Mouse (Mus musculus) E14TG2a.4 (cell line): ENCODE results near the gene Afdn.
A peak's percentile ranks its signal among the peaks of the same experiment; 100 is the strongest.

Experiments used
- H3K27me3 ChIP-seq: 2 replicates; pipeline ENCODE4 v1.6.1; 2014; ENCODE audit warnings: low read length, control low read depth; ENCODE audit not compliant: insufficient read depth
- H3K36me3 ChIP-seq: 2 replicates; pipeline ENCODE4 v1.6.1; 2014; ENCODE audit warnings: low read length, control low read depth; ENCODE audit not compliant: insufficient read depth
- H3K4me1 ChIP-seq: replicated peaks from 2 replicates; pipeline ENCODE4 v1.6.1; 2014; ENCODE audit warnings: low read depth, low read length, control low read depth
- H3K4me3 ChIP-seq: replicated peaks from 2 replicates; pipeline ENCODE4 v1.5.1; 2014; ENCODE audit warnings: mild to moderate bottlenecking, low read length
- H3K9me3 ChIP-seq: 2 replicates; pipeline ENCODE4 v1.6.1; 2014; ENCODE audit warnings: low read length, control low read depth
- CTCF ChIP-seq: conservative IDR thresholded peaks from 2 replicates; pipeline ENCODE4 v1.5.1; 2014; ENCODE audit warnings: low read length
- NANOG ChIP-seq: IDR thresholded peaks from 2 replicates; pipeline ENCODE4 v1.6.1; 2014; ENCODE audit warnings: borderline replicate concordance, low read length, mixed read lengths
- POU5F1 ChIP-seq: IDR thresholded peaks from 2 replicates; pipeline ENCODE4 v1.6.1; 2014; ENCODE audit warnings: low read length, borderline replicate concordance

Gene Afdn

GRCm38 (mm10) chr17:13856429-13857090, 96.2 kb downstream of the Afdn start:
- 0 out of 2 replicates have a peak, but pooled peaks cover 5% of the 10 kb centered on the region for H3K9me3 ChIP-seq
- H3K4me3 ChIP-seq: no peak overlapping the region
- H3K36me3 ChIP-seq: peaks cover 86% of the 10 kb centered on the region
- TF ChIP-seq CTCF: no peak
- no peak for TF ChIP-seq NANOG
- TF ChIP-seq POU5F1: no peak
- H3K27me3 ChIP-seq: no peaks in the 10 kb centered on the region
- H3K4me1 ChIP-seq: peaks cover 19% of the 10 kb centered on the region

DNA sequence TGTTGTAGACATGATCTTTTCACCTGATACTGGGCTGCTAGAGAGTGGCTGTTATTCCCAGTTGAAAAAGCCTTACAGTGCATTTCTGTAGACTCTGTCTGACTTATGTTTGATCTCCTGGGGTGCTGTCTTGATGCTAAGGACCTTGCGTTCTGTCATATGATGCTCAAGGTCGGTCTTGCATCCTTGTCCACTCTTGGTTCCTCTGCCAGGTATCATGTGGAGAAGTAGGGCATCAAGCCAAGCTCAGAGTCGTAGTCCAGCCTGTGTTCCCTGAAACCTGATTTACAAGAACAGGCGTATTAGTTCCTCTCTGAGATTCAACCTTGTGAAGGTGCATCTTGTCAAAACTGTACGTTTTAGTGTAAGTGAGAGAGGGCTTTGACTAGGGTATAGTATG, 105.0 kb downstream of the Afdn start:
- Histone ChIP-seq H3K36me3 (peaks cover 71% of the 10 kb centered on the region), H3K27me3 (no peaks in the 10 kb centered on the region), H3K9me3 (no peaks in the 10 kb centered on the region), H3K4me1 (peaks cover 36% of the 10 kb centered on the region), H3K4me3 (no peak overlapping the region)
- TF ChIP-seq CTCF: no peak
- no peak for TF ChIP-seq NANOG
- TF ChIP-seq POU5F1: no peak

DNA sequence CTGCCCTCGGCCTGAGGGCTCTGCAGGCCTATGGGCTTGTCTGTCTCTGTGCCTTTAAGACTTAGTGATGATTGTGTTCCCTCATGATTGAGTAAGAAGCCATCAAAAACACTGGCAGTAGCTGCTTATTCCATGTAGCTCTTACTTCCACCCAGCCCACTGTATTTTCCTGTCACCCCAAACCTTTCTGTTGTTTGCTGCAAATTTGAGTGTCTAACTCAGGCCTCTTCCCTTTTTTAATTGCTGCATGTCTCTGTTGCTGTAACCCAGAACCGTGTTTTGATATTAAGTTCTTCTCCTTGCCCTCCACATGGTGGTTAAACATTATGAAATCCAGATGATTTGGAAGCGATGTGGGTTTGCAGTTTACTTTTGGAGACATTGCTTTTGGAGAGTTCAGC, 106.6 kb downstream of the Afdn start:
- Histone ChIP-seq H3K27me3 (no peaks in the 10 kb centered on the region), H3K4me3 (no peak overlapping the region), H3K36me3 (peaks cover 57% of the 10 kb centered on the region), H3K9me3 (no peaks in the 10 kb centered on the region), H3K4me1 (peaks cover 45% of the 10 kb centered on the region)
- no peak for TF ChIP-seq NANOG
- TF ChIP-seq CTCF: no peak
- TF ChIP-seq POU5F1: no peak

GRCm38 (mm10) chr17:13867475-13867874, 107.1 kb downstream of the Afdn start:
- H3K4me1 ChIP-seq: peaks cover 45% of the 10 kb centered on the region
- no peak overlapping the region for H3K4me3 ChIP-seq
- H3K36me3 ChIP-seq: peaks cover 53% of the 10 kb centered on the region
- H3K27me3 ChIP-seq: no peaks in the 10 kb centered on the region
- TF ChIP-seq POU5F1 (no peak), NANOG (no peak), CTCF (no peak)
- no peaks in the 10 kb centered on the region for H3K9me3 ChIP-seq

- Histone ChIP-seq H3K4me1 (peaks cover 57% of the 10 kb centered on the region), H3K36me3 (peaks cover 30% of the 10 kb centered on the region), H3K4me3 (0 out of 2 replicates have a peak overlapping the region, but pooled peaks have one; percentile 20), H3K27me3 (no peaks in the 10 kb centered on the region), H3K9me3 (no peaks in the 10 kb centered on the region)
- no peak for TF ChIP-seq NANOG
- TF ChIP-seq POU5F1: no peak
- no peak for TF ChIP-seq CTCF
Measured at GRCm38 (mm10) chr17:13870236-13870635, 109.9 kb downstream of the Afdn start.

GRCm38 (mm10) chr17:13874245-13874644, 113.9 kb downstream of the Afdn start:
- H3K4me1 ChIP-seq: peaks cover 33% of the 10 kb centered on the region
- TF ChIP-seq NANOG (no peak), CTCF (no peak)

GRCm38 (mm10) chr17:13877460-13877859, 117.1 kb downstream of the Afdn start:
- H3K27me3 ChIP-seq: no peaks in the 10 kb centered on the region
- H3K36me3 ChIP-seq: peaks cover 45% of the 10 kb centered on the region
- H3K4me1 ChIP-seq: peaks cover 22% of the 10 kb centered on the region
- TF ChIP-seq NANOG (no peak), POU5F1 (no peak), CTCF (no peak)
- no peaks in the 10 kb centered on the region for H3K9me3 ChIP-seq
- no peak overlapping the region for H3K4me3 ChIP-seq

More at GRCm38 (mm10) chr17:13874245-13874644, 113.9 kb downstream of the Afdn start:
- H3K27me3 ChIP-seq: no peaks in the 10 kb centered on the region
- H3K9me3 ChIP-seq: no peaks in the 10 kb centered on the region
- H3K4me3 ChIP-seq: no peak overlapping the region
- peaks cover 28% of the 10 kb centered on the region for H3K36me3 ChIP-seq

DNA sequence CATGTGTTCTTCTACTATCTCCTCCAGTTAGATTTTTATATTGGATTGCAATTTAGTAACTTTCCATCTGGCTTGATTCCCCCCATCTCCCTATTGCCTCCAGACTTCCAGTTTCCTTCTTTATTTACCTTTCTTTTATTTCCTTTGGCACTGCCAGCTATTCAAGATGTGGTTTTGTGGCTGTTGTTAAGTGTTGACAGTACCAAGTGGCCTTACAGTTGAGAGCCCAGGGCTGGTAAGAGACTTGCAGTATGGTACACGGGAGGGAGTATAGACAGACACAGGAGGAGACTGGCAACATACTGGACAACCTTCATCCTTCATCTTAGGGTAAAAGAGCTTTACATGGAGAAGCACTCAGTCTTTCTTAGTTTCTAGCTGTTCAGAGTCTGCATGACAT, 119.4 kb downstream of the Afdn start:
- Histone ChIP-seq H3K27me3 (no peaks in the 10 kb centered on the region), H3K36me3 (peaks cover 63% of the 10 kb centered on the region), H3K9me3 (no peaks in the 10 kb centered on the region), H3K4me3 (no peak overlapping the region), H3K4me1 (peaks cover 10% of the 10 kb centered on the region)
- no peak for TF ChIP-seq NANOG
- TF ChIP-seq CTCF: no peak
- no peak for TF ChIP-seq POU5F1

DNA sequence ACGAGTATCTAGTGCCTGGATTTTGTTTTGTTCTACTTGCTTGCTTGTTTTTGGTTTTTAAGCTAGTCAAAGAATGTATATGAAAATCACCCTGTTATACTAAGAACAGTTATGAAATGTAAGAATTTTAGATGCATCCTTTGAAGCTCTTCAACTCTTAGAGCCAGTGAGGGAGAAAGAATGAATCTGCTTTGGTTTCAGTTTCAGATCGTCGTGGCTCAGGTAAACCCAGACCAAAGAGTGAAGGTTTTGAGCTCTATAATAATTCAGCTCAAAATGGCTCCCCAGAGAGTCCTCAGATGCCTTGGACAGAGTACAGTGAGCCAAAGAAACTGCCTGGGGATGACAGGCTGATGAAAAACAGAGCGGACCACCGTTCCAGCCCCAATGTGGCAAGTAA, 123.2 kb downstream of the Afdn start:
- no peak overlapping the region for H3K4me3 ChIP-seq
- TF ChIP-seq NANOG (no peak), CTCF (no peak), POU5F1 (no peak)
- no peaks in the 10 kb centered on the region for H3K27me3 ChIP-seq
- H3K36me3 ChIP-seq: peaks cover 85% of the 10 kb centered on the region
- peaks cover 20% of the 10 kb centered on the region for H3K4me1 ChIP-seq
- no peaks in the 10 kb centered on the region for H3K9me3 ChIP-seq
